Mouse (Mus musculus) kidney, embryonic 16.5 days (tissue): ENCODE data around the gene Ube2d1. TPM values are rescaled to one million over a fixed set of nuclear protein-coding genes. Genes with fewer than 3 reads are reported as not detected.

Source experiments
- ATAC-seq: fragments of 200-750 bp; cut with Nextera tagmentation; 2 replicates; pipeline ENCODE4 v1.8.0; 2017; ENCODE audit warnings: moderate TSS enrichment; ENCODE audit not compliant: low FRiP score, low TSS enrichment
- H3K27ac ChIP-seq: fragments of 300-500 bp; sonication (generic); 2 replicates; pipeline ENCODE4 v1.5.1; 2014; ENCODE audit warnings: low read length
- H3K27me3 ChIP-seq: fragments of 300-500 bp; sonication (generic); 2 replicates; pipeline ENCODE4 v1.6.1; 2014; ENCODE audit warnings: low read length, control low read depth, mixed read lengths; ENCODE audit not compliant: insufficient read depth
- H3K36me3 ChIP-seq: fragments of 300-500 bp; sonication (generic); 2 replicates; pipeline ENCODE4 v1.6.1; 2014; ENCODE audit warnings: low read length, control low read depth, mixed read lengths; ENCODE audit not compliant: insufficient read depth
- H3K4me1 ChIP-seq: fragments of 300-500 bp; sonication (generic); 2 replicates; pipeline ENCODE4 v1.6.1; 2014; ENCODE audit warnings: low read length, control low read depth, mixed read lengths; ENCODE audit not compliant: insufficient read depth
- H3K4me2 ChIP-seq: fragments of 300-500 bp; sonication (generic); replicated peaks from 2 replicates; pipeline ENCODE4 v1.6.1; 2014; ENCODE audit warnings: low read depth, low read length
- H3K4me3 ChIP-seq: fragments of 300-500 bp; sonication (generic); 2 replicates; pipeline ENCODE4 v1.5.1; 2014; ENCODE audit warnings: mild to moderate bottlenecking, low read length
- H3K9ac ChIP-seq: fragments of 300-500 bp; sonication (generic); replicated peaks from 2 replicates; pipeline ENCODE4 v1.6.1; 2014; ENCODE audit warnings: low read length
- H3K9me3 ChIP-seq: fragments of 300-500 bp; sonication (generic); 2 replicates; pipeline ENCODE4 v1.6.1; 2016; ENCODE audit warnings: low read length, control low read depth
- WGBS: fragments of 180-500 bp; shearing (Covaris S2); extraction: QIAGEN DNeasy Blood & Tissue Kit; methylation state at CpG from one replicate; pipeline ENCODE4 v1.1.7; 2014; 5-methylcytosine and 5-hydroxymethylcytosine counted together
- polyA plus RNA-seq: library from polyadenylated mRNA; unstranded; fragments of >200 nt; fragmentation: Nextera tagmentation; extraction: Ambion mirVana; gene quantifications from 2 replicates; pipeline ENCODE4 v1.2.1, GENCODE M21; 2015

The Ube2d1 gene
- 54.3 and 66.1 TPM in 2 replicates for polyA plus RNA-seq

DNA sequence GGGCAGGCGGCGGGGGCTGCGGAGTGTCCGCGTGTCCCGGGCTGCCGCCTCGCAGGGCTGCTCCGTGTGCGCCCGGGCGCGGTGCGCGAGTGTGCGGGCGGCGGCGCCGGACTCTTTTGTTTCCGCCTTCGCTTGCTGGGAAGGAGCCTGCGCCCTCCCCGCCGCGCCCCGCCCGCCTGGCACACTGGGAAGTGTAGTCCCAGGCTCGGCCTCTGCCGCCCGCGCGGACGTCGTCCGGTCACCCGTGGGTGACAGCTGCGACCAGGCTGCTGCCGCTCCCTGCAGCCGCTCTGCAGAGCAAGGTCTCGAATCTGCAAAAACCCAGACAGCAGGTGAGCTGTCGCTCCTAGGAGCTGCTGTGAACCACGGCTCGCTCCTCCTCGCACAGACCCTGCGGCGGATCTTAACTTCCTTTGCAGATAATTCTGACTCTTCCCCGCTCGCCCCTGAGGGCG is at the start of gene Ube2d1:
Gene Ube2d1, minus strand, starts transcription at position 137 of the 455 bp plus-strand sequence.
- no peaks in the 10 kb centered on the region for H3K27me3 ChIP-seq
- H3K9ac ChIP-seq, result peak within 1 kb of the TSS; percentile 95
- under 1% methylated on average over 50 of the region's 50 CpGs for WGBS
- H3K9me3 ChIP-seq, result no peaks in the 10 kb centered on the region
- H3K4me3 ChIP-seq, result peak within 1 kb of the TSS; percentile 93
- peak; percentile 96 for ATAC-seq
- H3K36me3 ChIP-seq, result no peaks in the 10 kb centered on the region
- H3K27ac ChIP-seq, result peak within 1 kb of the TSS; percentile 37; the same call in 1 of the 2 replicates
- peak within 1 kb of the TSS; percentile 78 for H3K4me2 ChIP-seq
- H3K4me1 ChIP-seq, result peaks cover 16% of the 10 kb centered on the region

DNA sequence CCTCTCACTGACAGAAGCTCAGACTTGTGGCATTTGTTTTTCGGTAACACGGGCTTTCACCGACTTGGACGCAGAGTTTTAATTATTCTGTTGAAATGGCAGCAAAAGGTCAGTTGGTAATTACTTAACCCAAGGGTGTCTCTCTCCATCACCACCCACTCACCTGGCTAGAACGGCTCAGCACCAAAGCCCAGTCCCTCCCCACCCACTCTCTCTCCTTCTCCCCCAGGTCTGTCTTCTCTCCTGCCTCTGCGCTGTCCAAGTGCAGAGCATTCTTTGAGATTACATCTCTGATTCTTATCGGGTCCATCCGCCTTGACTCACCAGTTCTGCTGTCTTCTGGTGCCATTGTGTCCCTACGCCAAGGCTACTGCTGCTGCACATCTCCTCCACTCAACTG is 47.8 kb upstream of the Ube2d1 start:
- no peak for ATAC-seq
- Histone ChIP-seq H3K9me3 (no peaks in the 10 kb centered on the region), H3K4me3 (no peak overlapping the region), H3K27ac (no peak overlapping the region), H3K9ac (no peak overlapping the region), H3K4me2 (no peak overlapping the region), H3K4me1 (peaks cover 7% of the 10 kb centered on the region), H3K36me3 (peaks cover 44% of the 10 kb centered on the region), H3K27me3 (no peaks in the 10 kb centered on the region)
- 90% methylated on average over 9 of the region's 9 CpGs for WGBS

DNA sequence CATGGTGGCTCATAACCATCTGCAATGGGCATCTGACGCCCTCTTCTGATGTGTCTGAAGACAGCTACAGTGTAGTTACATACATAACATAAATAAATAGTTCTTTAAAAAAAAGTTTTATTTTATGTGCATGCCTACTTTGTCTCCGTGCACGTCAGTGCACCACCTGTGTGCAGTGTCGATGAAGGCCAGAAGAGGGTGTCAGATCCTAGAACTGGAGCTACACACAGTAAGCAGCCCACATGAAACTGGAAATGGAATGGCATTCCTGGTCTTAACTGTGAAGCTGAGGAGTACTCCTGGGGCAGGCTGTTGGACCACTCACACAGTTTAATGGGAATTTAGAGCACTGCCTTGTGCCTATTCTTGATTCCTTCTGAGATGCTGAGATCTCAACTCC is 47.3 kb upstream of the Ube2d1 start:
- Histone ChIP-seq H3K4me1 (peaks cover 2% of the 10 kb centered on the region; the same call in 1 of the 2 replicates), H3K27me3 (no peaks in the 10 kb centered on the region), H3K36me3 (peaks cover 44% of the 10 kb centered on the region), H3K9me3 (no peaks in the 10 kb centered on the region), H3K4me2 (no peak overlapping the region), H3K27ac (no peak overlapping the region), H3K4me3 (no peak overlapping the region), H3K9ac (no peak overlapping the region)
- ATAC-seq, result no peak
- WGBS, result 90% methylated on average over 4 of the region's 4 CpGs

DNA sequence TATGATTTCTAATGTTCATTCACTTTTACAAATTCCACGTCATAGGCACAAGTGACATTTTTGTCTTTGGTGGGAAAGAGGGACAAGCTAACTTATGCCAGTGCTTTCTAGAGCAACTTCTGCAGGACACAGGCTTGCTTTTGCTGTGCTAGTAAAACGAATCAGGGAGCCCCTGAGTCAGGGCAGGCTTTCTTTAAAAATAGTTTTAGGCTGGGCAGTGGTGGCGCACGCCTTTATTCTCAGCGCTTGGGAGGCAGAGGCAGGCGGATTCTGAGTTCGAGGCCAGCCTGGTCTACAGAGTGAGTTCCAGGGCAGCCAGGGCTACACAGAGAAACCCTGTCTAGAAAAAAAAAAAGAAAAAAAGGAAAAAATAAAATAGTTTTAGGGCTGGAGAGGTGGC is 46.8 kb upstream of the Ube2d1 start:
- no peaks in the 10 kb centered on the region for H3K27me3 ChIP-seq
- 96% methylated on average over 7 of the region's 7 CpGs for WGBS
- H3K9ac ChIP-seq, result no peak overlapping the region
- no peak overlapping the region for H3K4me2 ChIP-seq
- H3K4me1 ChIP-seq, result no peaks in the 10 kb centered on the region
- ATAC-seq, result no peak
- no peaks in the 10 kb centered on the region for H3K9me3 ChIP-seq
- H3K36me3 ChIP-seq, result peaks cover 44% of the 10 kb centered on the region
- no peak overlapping the region for H3K4me3 ChIP-seq
- no peak overlapping the region for H3K27ac ChIP-seq

DNA sequence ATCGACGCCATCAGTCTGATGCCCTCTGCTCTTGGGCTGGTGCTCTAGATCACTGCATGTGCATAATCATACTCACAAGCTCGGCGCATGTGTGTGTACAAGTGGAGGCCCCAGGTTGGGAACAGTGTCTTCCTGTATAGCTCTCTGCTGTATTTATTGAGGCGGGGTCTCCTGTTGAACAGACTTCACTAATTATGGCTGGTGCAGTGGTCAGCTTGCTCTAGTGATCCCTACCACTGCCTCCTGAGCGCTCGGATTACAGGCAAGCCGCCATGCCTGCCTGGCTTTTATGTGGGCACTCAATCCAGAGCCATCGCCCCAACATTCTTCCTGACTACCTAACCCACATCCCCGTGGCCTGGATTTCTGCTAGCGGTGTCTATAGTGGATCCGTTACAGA is 45.0 kb upstream of the Ube2d1 start:
- ATAC-seq, result peak; percentile 46
- 65% methylated on average over 12 of the region's 12 CpGs for WGBS
- H3K4me2 ChIP-seq, result no peak overlapping the region

DNA sequence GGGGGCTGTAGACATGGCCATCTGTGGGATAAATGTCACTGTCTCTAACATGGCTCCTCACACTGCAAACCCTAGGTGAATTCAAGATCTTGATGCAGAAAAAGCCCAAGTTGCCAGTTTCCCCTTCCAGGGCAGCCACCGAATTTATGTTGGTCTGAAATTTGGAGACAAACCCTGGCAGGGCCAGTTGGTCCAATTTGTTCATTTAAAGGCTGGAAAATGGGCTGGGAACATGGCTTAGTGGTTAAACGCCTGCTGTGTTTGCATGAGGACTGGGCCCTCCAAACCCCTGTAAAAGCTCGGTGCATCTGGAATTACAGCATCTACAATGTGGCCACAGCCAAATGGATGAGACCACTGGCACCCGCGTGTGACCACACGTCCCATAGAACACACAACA is 44.2 kb upstream of the Ube2d1 start:
- Histone ChIP-seq H3K27ac (no peak overlapping the region), H3K9ac (no peak overlapping the region), H3K36me3 (peaks cover 24% of the 10 kb centered on the region), H3K4me3 (no peak overlapping the region), H3K4me2 (no peak overlapping the region), H3K9me3 (no peaks in the 10 kb centered on the region), H3K4me1 (no peaks in the 10 kb centered on the region), H3K27me3 (no peaks in the 10 kb centered on the region)
- WGBS, result 90% methylated on average over 6 of the region's 6 CpGs
- no peak for ATAC-seq

More for the DNA sequence above, 45.0 kb upstream of the Ube2d1 start:
- H3K4me3 ChIP-seq, result no peak overlapping the region
- peaks cover 32% of the 10 kb centered on the region for H3K36me3 ChIP-seq
- no peak overlapping the region for H3K27ac ChIP-seq
- no peaks in the 10 kb centered on the region for H3K4me1 ChIP-seq
- no peaks in the 10 kb centered on the region for H3K9me3 ChIP-seq
- H3K9ac ChIP-seq, result no peak overlapping the region
- H3K27me3 ChIP-seq, result no peaks in the 10 kb centered on the region

DNA sequence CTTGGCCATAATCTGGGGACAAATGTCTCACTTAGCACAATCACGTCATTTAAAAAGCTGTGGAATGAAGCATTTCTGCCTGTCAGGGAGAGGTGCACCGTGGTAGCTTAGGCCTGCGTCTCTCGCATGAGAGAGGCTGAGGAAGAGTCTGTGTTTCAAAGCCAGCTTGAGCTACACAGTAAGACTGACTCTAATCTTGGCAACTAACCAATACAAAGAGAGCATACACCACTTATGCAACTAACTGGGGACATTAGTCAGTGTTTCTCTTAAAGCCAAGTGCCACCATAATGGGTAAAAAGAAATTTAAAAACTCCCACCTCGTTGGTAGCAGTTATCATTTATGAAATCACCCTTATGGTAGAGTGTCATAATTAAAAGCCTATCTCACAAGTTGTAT is 43.8 kb upstream of the Ube2d1 start:
- H3K9me3 ChIP-seq, result no peaks in the 10 kb centered on the region
- H3K36me3 ChIP-seq, result peaks cover 20% of the 10 kb centered on the region
- H3K4me1 ChIP-seq, result no peaks in the 10 kb centered on the region
- WGBS, result 92% methylated on average over 5 of the region's 5 CpGs
- no peaks in the 10 kb centered on the region for H3K27me3 ChIP-seq
- no peak for ATAC-seq
- no peak overlapping the region for H3K27ac ChIP-seq
- H3K9ac ChIP-seq, result no peak overlapping the region
- no peak overlapping the region for H3K4me3 ChIP-seq
- H3K4me2 ChIP-seq, result no peak overlapping the region

DNA sequence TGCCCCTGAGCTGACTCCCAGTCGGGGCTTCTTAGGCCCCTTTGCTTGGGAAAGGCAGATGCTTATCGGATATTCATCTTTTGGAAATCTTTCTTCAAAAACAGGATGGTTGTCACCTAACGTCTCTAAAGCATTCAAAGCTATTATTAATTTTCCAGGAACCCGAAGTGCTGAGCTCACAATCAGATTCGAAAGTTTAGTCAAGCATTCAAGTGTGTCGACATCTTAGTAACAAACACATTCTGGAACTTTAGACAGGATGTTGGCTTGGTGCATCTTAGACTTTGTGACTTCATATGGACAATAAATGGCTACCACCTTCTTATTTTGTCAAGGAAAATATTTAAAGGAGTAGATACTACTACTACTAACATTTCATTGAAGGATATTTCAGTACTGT is 43.3 kb upstream of the Ube2d1 start:
- Histone ChIP-seq H3K36me3 (peaks cover 16% of the 10 kb centered on the region), H3K27ac (no peak overlapping the region), H3K9ac (no peak overlapping the region), H3K4me3 (no peak overlapping the region), H3K4me2 (no peak overlapping the region), H3K4me1 (no peaks in the 10 kb centered on the region), H3K9me3 (no peaks in the 10 kb centered on the region), H3K27me3 (no peaks in the 10 kb centered on the region)
- 62% methylated on average over 6 of the region's 6 CpGs for WGBS
- no peak for ATAC-seq

DNA sequence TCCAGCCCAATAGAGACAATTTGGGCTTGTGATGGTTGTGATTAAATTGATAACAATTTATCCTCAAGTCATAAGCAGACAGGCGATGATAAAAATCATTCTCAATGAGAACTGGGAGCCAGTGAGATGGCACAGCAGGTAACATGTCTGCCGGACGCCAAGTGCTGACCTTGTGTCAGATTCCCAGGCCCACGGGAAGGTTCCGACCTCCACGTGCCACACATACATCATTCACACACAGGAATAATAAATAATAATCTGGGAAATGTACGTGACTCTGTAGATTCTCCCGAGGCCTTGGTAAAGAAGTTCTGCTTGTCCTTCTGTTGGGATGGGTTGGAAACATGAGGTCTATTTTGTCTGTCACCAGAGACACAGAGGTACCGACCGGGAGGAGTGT is 42.3 kb upstream of the Ube2d1 start:
- ATAC-seq, result no peak
- no peaks in the 10 kb centered on the region for H3K4me1 ChIP-seq
- WGBS, result 78% methylated on average over 10 of the region's 10 CpGs

DNA sequence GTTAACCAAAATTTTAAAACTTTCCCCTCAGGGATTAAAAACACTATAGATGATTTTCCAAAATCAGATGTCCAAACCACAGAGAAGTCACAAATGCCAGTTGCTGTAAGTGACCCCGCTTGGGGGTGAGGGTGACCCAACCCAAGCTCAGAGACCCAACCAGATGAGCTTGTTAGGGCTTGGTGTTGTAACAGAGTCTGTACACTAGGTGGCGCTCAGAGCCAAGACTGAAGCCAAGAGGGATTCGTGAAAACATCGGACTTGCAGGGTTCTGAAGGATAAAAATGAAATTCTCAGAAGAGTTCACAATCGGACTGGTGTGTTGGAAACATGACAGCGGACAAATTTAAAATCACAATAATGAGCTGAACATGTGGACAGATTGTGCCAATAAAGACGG is 41.7 kb upstream of the Ube2d1 start:
- 14% methylated on average over 7 of the region's 7 CpGs for WGBS
- Histone ChIP-seq H3K36me3 (peaks cover 11% of the 10 kb centered on the region), H3K4me1 (no peaks in the 10 kb centered on the region), H3K4me3 (no peak overlapping the region), H3K27ac (no peak overlapping the region), H3K4me2 (no peak overlapping the region), H3K27me3 (no peaks in the 10 kb centered on the region), H3K9ac (no peak overlapping the region), H3K9me3 (no peaks in the 10 kb centered on the region)
- no peak for ATAC-seq

More for the DNA sequence above, 42.3 kb upstream of the Ube2d1 start:
- Histone ChIP-seq H3K27me3 (no peaks in the 10 kb centered on the region), H3K36me3 (peaks cover 11% of the 10 kb centered on the region), H3K4me2 (no peak overlapping the region), H3K4me3 (no peak overlapping the region), H3K27ac (no peak overlapping the region), H3K9ac (no peak overlapping the region), H3K9me3 (no peaks in the 10 kb centered on the region)
